In the genomic region with DNA sequence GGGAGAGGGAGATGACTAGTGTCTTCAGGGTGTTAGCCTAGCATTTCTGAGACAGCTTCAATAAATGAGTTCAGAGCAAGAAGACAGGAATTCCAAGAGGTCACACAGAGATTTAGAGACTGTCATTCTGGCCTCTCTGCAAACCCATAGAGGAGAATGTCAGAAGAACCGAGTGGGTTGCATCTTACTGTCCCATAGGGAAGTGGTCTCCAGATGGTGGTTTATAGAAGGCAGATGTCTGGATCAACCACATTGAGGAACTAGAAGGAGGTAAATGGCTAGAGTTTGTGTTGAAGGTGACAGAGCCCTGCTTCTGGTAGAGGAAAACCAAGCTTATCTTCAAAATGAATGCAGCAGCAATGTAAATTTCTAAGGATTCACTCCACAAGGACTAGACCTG, we compare ENCODE assay signal across 28 mouse cellular contexts.
"Had no signal": no experiment of that assay in that cellular context is flagged by ENCODE, and none has a peak within 500 bp of the region (broad histone marks: within the 10 kb centered on the region; RNA-seq: fewer than 3 reads in every experiment).

No protein-coding gene starts in this region.

- ATAC-seq: hindbrain, embryonic 16.5 days; inflammation-experienced regulatory T-cells, adult 6 months; intestine, embryonic 15.5 days; intestine, postnatal 0 days had no signal

- H3K36me3 ChIP-seq: heart, embryonic 15.5 days; hindbrain, embryonic 10.5 days; hindbrain, embryonic 12.5 days; intestine, embryonic 15.5 days; limb, embryonic 12.5 days had no signal

- H3K4me2 ChIP-seq: heart, embryonic 11.5 days; heart, embryonic 13.5 days; heart, embryonic 15.5 days; hindbrain, embryonic 12.5 days; hindbrain, embryonic 14.5 days; intestine, embryonic 15.5 days; kidney, embryonic 15.5 days; limb, embryonic 12.5 days; liver, embryonic 11.5 days had no signal

- H3K4me1 ChIP-seq: hindbrain, embryonic 10.5 days; hindbrain, embryonic 12.5 days; intestine, embryonic 15.5 days had no signal

- H3K27ac ChIP-seq: gastrocnemius, adult 2 months; heart, embryonic 13.5 days; heart, embryonic 15.5 days; hindbrain, embryonic 10.5 days; hindbrain, embryonic 12.5 days; hindbrain, embryonic 14.5 days; intestine, embryonic 15.5 days; kidney, embryonic 15.5 days; kidney, postnatal 0 days; limb, embryonic 12.5 days had no signal

- H3K9ac ChIP-seq: heart, embryonic 13.5 days; heart, embryonic 15.5 days; hindbrain, embryonic 12.5 days; hindbrain, embryonic 14.5 days; intestine, embryonic 15.5 days; kidney, embryonic 15.5 days; limb, embryonic 12.5 days had no signal

- H3K9me3 ChIP-seq: heart, embryonic 13.5 days; heart, embryonic 15.5 days; hindbrain, embryonic 10.5 days; hindbrain, embryonic 12.5 days; intestine, embryonic 15.5 days; kidney, embryonic 15.5 days; limb, embryonic 12.5 days had no signal

- DNase-seq: gastrocnemius, adult 2 months; gastrocnemius, postnatal 10 days; gastrocnemius, postnatal 25 days; heart, adult 18-20 months; heart, postnatal 14 days; heart, postnatal 36 days; kidney, adult 18-20 months; kidney, adult 9 months; kidney, postnatal 14 days; kidney, postnatal 36 days; layer of hippocampus, adult 9-11 months; layer of hippocampus, postnatal 36 days; left cerebral cortex, postnatal 4 days; liver had no signal

- H3K27me3 ChIP-seq: heart, embryonic 13.5 days; heart, embryonic 15.5 days; hindbrain, embryonic 12.5 days; intestine, embryonic 15.5 days; kidney, embryonic 15.5 days; limb, embryonic 12.5 days had no signal

- H3K4me3 ChIP-seq: gastrocnemius, adult 2 months; heart, embryonic 13.5 days; heart, embryonic 15.5 days; hindbrain, embryonic 10.5 days; hindbrain, embryonic 12.5 days; intestine, embryonic 15.5 days; kidney, embryonic 15.5 days; limb, embryonic 12.5 days had no signal
